Mouse (Mus musculus) adrenal gland, postnatal 14 days (tissue): ENCODE results near the gene Hand1. TPM values are rescaled to one million over a fixed set of nuclear protein-coding genes. Genes with fewer than 3 reads are reported as not detected.
"Not testable (repeated sequence)": the region's sequence is repeated elsewhere in the genome, so short reads cannot be mapped to it uniquely, and the experiment has no call there.

Experiments
- DNase-seq: peaks from one replicate; pipeline ENCODE4 v3.0.0; 2021; ENCODE audit warnings: mixed read lengths
- long read RNA-seq, 2 experiments: library from polyadenylated mRNA; stranded (forward); transcript quantifications; one replicate each; pipeline ENCODE4 v2.0.0; 2021
- total RNA-seq: library from RNA; stranded (reverse); gene quantifications from 2 replicates; pipeline ENCODE4 v1.2.3, GENCODE M21; 2021

Gene Hand1
- total RNA-seq = 12.0 and 14.7 TPM in 2 replicates
- long read RNA-seq, experiment 1, transcript Hand1-201 (2 exons, 1,904 nt) = major isoform, 17 of 17 reads
- long read RNA-seq, experiment 1, partial matches to known transcripts = 0 of 17 reads
- long read RNA-seq, experiment 1, other reads (novel, unspliced or antisense) = 0 of 17 reads
- long read RNA-seq, experiment 2, transcript Hand1-201 (2 exons, 1,904 nt) = major isoform, 7 of 7 reads
- long read RNA-seq, experiment 2, partial matches to known transcripts = 0 of 7 reads
- long read RNA-seq, experiment 2, other reads (novel, unspliced or antisense) = 0 of 7 reads

GRCm38 (mm10) chr11:57832552-57833201, at the start of gene Hand1:
Hand1 (minus strand) TSS chr11:57832818.
- no peak for DNase-seq

DNA sequence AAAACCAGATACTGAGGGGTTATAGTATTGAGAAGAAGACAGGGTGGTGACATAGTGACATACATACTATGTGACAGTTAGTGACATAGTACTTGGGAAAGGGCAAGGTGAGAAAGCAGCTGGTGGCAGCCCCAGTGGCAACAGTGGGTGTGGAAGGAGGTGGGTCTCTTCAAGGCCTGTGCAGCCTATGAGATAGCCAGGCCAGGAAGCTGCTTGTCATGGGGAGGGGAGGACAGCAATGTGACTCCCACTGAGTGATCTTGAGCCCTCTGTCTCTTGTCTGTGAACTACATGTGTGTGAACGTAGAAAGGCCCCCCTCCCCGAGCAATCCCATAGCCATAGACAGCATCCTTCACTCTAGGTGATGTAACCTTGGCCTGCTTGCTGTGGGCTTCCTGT, 43.5 kb upstream of the Hand1 start:
- no peak for DNase-seq

DNA sequence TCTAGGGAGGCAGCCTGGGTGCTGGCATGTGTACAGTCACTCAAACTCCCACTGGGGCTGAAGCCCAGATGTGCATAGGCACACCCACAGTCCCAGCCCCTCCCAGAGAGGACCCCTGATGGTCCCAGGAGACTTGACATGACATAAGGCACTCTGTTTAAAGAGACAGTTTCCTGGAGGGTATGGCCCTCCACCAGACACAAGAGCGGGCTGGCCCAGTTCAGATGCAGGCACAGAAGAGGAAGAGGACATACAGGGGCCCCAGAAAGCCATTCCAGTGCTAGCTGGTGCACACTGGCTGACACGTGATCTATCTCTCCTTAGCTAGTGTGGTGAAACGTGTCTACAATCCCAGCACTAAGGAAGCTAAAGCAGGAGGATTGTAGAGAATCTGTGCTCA, 40.4 kb upstream of the Hand1 start:
- no peak for DNase-seq

DNA sequence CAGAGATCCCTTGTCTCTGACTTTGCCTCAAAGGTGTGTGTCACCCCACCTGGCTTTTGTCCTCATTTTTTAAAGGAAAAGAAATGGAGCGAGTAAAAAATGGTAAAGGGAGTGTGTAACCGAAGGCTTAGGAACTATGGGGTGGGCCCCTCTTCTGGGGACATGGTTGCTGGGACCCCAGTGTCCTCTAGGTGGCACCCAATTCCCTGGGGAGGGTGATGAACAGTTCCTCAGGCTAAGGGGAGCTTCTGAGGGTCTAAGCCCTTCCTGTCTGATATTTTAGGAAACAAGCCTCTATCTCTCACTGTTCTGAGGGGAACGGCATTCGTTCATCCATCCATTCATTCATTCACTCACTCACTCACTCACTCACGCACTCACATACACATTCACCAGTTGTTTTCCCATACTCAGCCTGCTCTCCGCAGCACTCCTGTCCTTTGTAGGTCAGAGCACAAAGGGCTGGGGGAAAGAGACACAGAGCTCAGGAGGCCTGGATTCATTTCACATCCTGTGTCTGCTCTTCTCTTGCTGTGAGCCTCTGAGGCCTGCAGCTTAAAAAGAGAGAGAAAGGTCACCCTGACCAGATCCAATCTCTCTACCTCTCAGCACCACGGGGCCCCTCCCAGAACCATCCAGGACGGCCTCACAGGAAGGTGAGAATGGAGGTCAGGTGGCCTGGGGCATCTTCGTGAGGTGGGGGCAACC, 36.3 kb upstream of the Hand1 start:
- DNase-seq = peak; percentile 37

DNA sequence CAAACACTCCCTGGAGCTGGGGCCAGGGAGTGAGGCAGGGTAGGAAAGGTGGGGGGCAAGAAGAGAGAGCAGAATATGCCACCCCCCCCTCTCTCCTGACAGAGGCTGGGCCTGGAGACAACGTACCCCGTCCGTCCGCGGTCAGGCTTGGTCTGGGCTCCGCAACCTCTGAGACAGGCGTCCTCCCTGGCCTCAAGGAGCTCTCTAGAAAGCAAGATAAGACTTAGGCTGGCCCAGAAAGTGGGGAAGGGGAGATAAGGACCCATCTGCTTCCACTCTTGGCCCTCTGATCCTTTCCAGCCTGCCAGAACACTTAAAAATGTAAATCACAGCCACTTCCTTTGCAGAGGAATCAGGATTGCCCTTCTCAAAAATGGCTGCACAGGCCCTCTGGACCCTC, 33.8 kb upstream of the Hand1 start:
- DNase-seq = no peak

DNA sequence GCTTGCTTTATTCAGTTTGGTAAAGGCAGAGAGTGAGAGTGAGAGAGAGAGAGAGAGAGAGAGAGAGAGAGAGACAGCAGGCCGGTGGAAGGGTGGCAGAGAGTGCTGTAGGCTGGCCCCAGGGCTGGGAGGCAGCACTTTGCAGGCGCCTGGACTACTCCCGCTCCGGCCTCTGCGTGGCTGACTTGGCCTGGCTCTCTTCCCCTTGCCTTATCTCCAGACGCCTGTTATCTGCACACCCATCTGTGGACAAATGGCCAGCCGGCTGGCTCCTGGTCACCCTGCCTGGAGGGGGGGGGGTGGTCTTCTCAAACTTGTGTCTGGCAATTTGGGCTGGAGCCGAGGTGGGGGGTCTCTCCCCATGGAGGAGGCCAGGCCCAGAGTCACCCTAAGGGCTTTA, 32.0 kb upstream of the Hand1 start:
- DNase-seq = peak; percentile 26

DNA sequence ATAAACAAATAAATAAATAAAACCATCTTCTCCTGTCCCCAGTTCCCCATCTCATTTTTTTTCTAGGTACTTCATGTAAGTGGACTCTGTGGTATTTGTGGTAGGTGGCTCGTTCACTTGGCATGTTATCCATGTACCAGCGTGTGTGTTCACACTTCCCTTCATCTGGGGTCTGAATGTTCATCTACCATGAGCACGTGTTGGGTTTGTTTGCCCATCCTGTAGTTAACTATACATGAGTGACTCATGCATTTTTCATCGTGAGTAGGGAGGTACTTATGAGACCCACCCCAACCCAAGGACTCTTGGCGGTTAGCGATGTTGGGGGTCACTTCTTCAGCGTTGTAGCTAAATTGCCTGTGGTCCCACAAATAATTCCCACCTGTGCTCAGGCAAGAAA, 29.5 kb upstream of the Hand1 start:
- DNase-seq = no peak

DNA sequence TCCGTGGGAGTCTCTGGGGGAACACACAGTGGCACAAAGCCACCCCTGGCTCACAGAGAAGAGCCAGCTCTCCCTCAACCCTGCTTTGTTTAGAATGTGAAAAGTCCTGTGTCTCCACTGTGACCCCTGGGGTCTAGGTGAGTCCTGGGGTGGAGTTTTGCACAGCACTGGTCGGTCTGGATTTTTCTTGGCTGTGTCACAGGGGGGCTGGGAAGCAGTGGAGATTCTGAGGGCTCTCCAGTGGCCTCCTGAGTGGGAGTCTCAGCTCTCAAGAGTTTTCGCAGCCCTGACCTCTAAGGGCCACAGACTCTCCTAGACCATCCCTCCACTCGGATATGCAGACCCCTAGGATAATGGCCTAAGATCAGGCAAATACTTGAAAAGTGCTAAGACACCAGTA, 25.1 kb upstream of the Hand1 start:
- DNase-seq = no peak

- DNase-seq = no peak
Measured at GRCm38 (mm10) chr11:57853571-57853970, 21.0 kb upstream of the Hand1 start.

- DNase-seq = no peak
Measured at GRCm38 (mm10) chr11:57850931-57851330, 18.3 kb upstream of the Hand1 start.

DNA sequence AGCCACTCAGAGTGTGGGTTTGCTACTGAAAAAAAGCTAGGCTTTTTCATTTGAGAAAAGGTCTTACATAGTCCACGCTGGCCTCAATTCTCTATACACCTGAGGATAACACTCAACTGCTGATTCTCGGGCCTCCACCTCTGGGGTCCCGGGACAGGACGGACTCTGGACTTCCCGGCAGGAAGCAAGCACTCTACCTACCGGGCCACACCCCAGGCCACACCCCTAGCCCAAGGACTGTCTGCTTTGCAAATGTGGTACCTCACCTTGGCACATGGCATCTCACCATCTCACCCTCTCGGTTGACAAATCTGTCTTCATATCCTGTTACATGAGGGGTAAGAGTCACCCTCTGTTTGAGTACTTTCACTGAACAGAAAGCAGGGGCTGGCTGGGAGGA, 17.7 kb upstream of the Hand1 start:
- DNase-seq = no peak

- no peak for DNase-seq
Measured at GRCm38 (mm10) chr11:57847396-57847795, 14.8 kb upstream of the Hand1 start.

GRCm38 (mm10) chr11:57846421-57847363, 14.1 kb upstream of the Hand1 start:
- DNase-seq = not testable (repeated sequence)

- no peak for DNase-seq
Measured at GRCm38 (mm10) chr11:57841391-57841790, 8.8 kb upstream of the Hand1 start.

DNA sequence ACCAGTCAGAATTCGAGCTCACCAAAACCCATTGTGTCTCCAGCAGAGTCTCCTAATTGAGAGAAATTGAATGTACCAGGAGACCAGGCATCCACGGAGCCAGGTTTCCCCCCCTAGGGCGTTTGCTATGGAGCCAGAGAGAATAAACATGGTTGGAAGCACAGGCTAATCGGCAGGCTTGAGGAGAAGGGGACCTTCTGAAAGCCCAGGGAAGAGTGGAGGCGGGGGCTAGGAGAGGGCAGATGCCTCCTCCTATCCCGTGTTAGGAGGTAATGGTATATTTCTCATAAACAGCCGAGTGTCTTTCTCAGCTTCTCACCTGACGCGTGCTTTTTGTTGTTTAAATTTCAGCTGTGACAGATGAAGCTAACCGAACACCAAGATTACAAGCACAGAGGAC, 8.4 kb upstream of the Hand1 start:
- peak; percentile 37 for DNase-seq

DNA sequence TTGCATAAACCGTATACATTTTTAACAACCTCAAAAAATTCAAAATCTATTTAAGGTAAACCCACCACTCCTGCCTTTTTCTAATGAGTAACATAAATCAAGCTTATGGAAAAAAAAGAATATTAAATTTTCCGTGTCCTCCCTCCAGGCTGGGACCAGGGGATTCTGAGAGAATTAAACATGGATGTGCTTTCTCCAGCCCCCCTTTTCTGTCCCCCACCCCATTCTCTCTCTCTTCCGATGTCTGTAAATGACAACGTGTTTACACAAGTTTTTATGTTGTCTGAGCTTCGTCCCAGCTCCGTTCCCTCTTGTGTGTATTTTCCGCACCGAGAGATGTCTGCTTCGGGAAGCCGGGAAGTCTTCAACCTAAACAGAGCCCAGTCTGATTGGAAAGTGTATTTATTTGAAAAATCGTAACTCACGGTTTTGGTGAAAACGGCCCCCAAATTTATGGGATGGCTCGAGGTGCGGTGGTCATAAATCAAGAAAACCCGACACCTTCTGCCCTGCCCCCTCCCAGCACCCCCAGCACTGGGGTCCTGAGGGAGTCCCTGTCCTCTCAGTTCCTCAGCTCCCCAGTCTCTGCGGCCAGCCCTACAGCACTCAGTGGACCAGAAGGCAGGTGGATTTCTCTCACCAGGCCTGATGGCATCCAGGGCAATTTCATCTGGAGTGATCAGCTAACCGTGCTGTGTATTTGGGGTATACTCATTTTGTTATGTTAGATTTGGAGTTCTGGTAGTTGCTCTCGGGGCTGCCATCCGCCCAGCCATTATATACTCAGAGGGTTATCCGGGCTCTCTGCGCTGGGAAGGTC, 5.5 kb upstream of the Hand1 start:
- DNase-seq = no peak

- no peak for DNase-seq
Measured at GRCm38 (mm10) chr11:57836872-57837680, 4.5 kb upstream of the Hand1 start.

GRCm38 (mm10) chr11:57836401-57836800, 3.8 kb upstream of the Hand1 start:
- no peak for DNase-seq

DNA sequence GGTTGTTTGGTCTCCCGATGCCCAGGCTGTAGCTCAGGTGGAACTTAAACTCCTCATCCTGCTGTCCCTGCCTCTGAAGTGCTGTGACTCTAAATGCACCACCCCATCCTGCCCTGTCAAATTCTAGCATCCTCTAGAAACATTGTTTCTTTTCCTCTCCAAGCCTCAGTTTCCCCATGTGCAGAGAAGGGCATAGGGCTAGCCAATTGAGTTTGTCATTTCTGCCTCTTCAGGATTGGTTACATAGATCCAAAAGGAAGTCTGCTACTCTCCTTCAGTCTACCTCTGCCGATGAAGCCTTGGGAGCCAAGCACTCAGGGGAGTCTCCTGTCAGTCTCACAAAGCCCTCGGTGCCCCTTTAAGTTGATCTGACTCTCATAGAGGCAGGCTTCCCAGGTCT, 3.3 kb upstream of the Hand1 start:
- no peak for DNase-seq

- DNase-seq = no peak
Measured at GRCm38 (mm10) chr11:57835331-57835730, 2.7 kb upstream of the Hand1 start.

DNA sequence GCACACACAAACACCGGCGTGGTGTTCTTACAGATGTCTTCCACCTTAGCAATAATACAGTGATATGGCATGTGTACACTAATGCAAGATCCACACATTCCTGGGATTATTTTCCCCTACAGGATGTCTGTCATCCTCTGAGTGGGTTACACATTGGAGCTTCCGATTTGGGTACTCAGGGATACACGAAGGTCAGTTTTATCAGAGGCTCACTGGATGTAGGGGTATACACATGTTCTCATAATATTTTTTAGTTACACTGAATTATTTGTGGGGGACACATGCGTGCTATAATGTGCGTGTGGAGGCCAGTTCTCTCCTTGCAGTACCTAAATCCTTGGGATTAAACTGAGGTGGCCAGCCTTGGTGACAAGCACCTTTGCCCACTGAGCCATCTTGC, 1.4 kb upstream of the Hand1 start:
- DNase-seq = no peak
